Mouse (Mus musculus): Measurements from ENCODE around the gene Nfam1.

GRCm38 (mm10) chr15:82979531-82979930 is 53.6 kb downstream of the Nfam1 start:
- TF ChIP-seq GATA1 (IDR thresholded peaks at IDR 0.05; ENCODE audit: low read length) = no peak
- TF ChIP-seq TAL1 (IDR thresholded peaks at IDR 0.05; ENCODE audit: low read length) = no peak

All from erythroblast, embryonic 14.5 days (primary cell).